Mouse (Mus musculus) intestine, embryonic 16.5 days (tissue): ENCODE data around the gene Arrdc5. TPM values are rescaled to one million over a fixed set of nuclear protein-coding genes. Genes with fewer than 3 reads are reported as not detected.

Experiments used
- ATAC-seq: fragments of 200-750 bp; cut with Nextera tagmentation; 2 replicates; pipeline ENCODE4 v1.8.0; 2017; ENCODE audit warnings: moderate TSS enrichment, moderate library complexity
- H3K27ac ChIP-seq: fragments of 300-500 bp; sonication (generic); 2 replicates; pipeline ENCODE4 v1.5.1; 2014; ENCODE audit warnings: mild to moderate bottlenecking, low read length
- H3K27me3 ChIP-seq: fragments of 300-500 bp; sonication (generic); replicated peaks from 2 replicates; pipeline ENCODE4 v1.6.1; 2014; ENCODE audit warnings: low read length, control low read depth, mixed read lengths; ENCODE audit not compliant: control insufficient read depth, insufficient read depth
- H3K36me3 ChIP-seq: fragments of 300-500 bp; sonication (generic); 2 replicates; pipeline ENCODE4 v1.6.1; 2014; ENCODE audit warnings: low read length, control low read depth; ENCODE audit not compliant: control insufficient read depth, insufficient read depth
- H3K4me1 ChIP-seq: fragments of 300-500 bp; sonication (generic); 2 replicates; pipeline ENCODE4 v1.6.1; 2014; ENCODE audit warnings: low read length, control low read depth, mixed read lengths; ENCODE audit not compliant: control insufficient read depth, insufficient read depth
- H3K4me2 ChIP-seq: fragments of 300-500 bp; sonication (generic); 2 replicates; pipeline ENCODE4 v1.6.1; 2014; ENCODE audit warnings: low read depth, low read length, control low read depth
- H3K4me3 ChIP-seq: fragments of 300-500 bp; sonication (generic); 2 replicates; pipeline ENCODE4 v1.5.1; 2014; ENCODE audit warnings: mild to moderate bottlenecking, low read length
- H3K9ac ChIP-seq: fragments of 300-500 bp; sonication (generic); 2 replicates; pipeline ENCODE4 v1.6.1; 2014; ENCODE audit warnings: low read depth, low read length
- H3K9me3 ChIP-seq: fragments of 300-500 bp; sonication (generic); 2 replicates; pipeline ENCODE4 v1.6.1; 2016; ENCODE audit warnings: low read length, control low read depth; ENCODE audit not compliant: control insufficient read depth
- WGBS: fragments of 180-500 bp; shearing (Covaris S2); extraction: QIAGEN DNeasy Blood & Tissue Kit; methylation state at CpG from one replicate; pipeline ENCODE4 v1.1.7; 2014; 5-methylcytosine and 5-hydroxymethylcytosine counted together
- polyA plus RNA-seq: library from polyadenylated mRNA; unstranded; fragments of >200 nt; fragmentation: Nextera tagmentation; extraction: Ambion mirVana; gene quantifications from 2 replicates; pipeline ENCODE4 v1.2.1, GENCODE M21; 2015

Gene Arrdc5
- polyA plus RNA-seq, 1 experiment from 2014 or later: not detected

- Histone ChIP-seq H3K27me3 (no peaks in the 10 kb centered on the region), H3K9me3 (no peaks in the 10 kb centered on the region), H3K4me3 (no peak overlapping the region), H3K4me2 (no peak overlapping the region), H3K9ac (no peak overlapping the region), H3K4me1 (peaks cover 11% of the 10 kb centered on the region), H3K27ac (no peak overlapping the region), H3K36me3 (no peaks in the 10 kb centered on the region)
- 77% methylated on average over 1 of the region's 1 CpGs for WGBS
- ATAC-seq: no peak
Measured at GRCm38 (mm10) chr17:56293291-56293690, 6.8 kb downstream of the Arrdc5 start.

GRCm38 (mm10) chr17:56292531-56293222, 7.4 kb downstream of the Arrdc5 start, which contains the start of gene Plin3:
Gene Plin3, minus strand, starts transcription at chr17:56292873.
- 89% methylated on average over 4 of the region's 4 CpGs for WGBS
- peaks cover 17% of the 10 kb centered on the region for H3K4me1 ChIP-seq
- H3K4me3 ChIP-seq: no peak within 1 kb of the TSS
- no peaks in the 10 kb centered on the region for H3K27me3 ChIP-seq
- peak within 1 kb of the TSS; percentile 70 for H3K9ac ChIP-seq
- H3K4me2 ChIP-seq: 0 out of 2 replicates have a peak within 1 kb of the TSS, but pooled peaks have one; percentile 83
- H3K36me3 ChIP-seq: no peaks in the 10 kb centered on the region
- ATAC-seq: no peak
- H3K9me3 ChIP-seq: no peaks in the 10 kb centered on the region
- H3K27ac ChIP-seq: peak within 1 kb of the TSS; percentile 93; the same call in 1 of the 2 replicates

GRCm38 (mm10) chr17:56291826-56292475, 8.1 kb downstream of the Arrdc5 start:
- no peak for ATAC-seq
- no peak overlapping the region for H3K4me3 ChIP-seq
- H3K27me3 ChIP-seq: no peaks in the 10 kb centered on the region
- H3K36me3 ChIP-seq: no peaks in the 10 kb centered on the region
- H3K9me3 ChIP-seq: no peaks in the 10 kb centered on the region
- H3K27ac ChIP-seq: peak overlapping the region; percentile 93
- H3K9ac ChIP-seq: peak overlapping the region; percentile 70
- H3K4me2 ChIP-seq: peak overlapping the region; percentile 83; the same call in 1 of the 2 replicates
- WGBS: 82% methylated on average over 7 of the region's 7 CpGs
- H3K4me1 ChIP-seq: peaks cover 21% of the 10 kb centered on the region

- Histone ChIP-seq H3K4me2 (peak overlapping the region; percentile 83), H3K4me1 (peaks cover 21% of the 10 kb centered on the region), H3K27me3 (no peaks in the 10 kb centered on the region), H3K4me3 (peak overlapping the region; percentile 62), H3K9me3 (no peaks in the 10 kb centered on the region), H3K27ac (peak overlapping the region; percentile 93), H3K9ac (peak overlapping the region; percentile 76), H3K36me3 (peaks cover 7% of the 10 kb centered on the region)
- ATAC-seq: peak; percentile 89
- WGBS: under 1% methylated on average over 16 of the region's 16 CpGs
Measured at GRCm38 (mm10) chr17:56291171-56291511, 8.9 kb downstream of the Arrdc5 start.

GRCm38 (mm10) chr17:56290388-56291170, 9.5 kb downstream of the Arrdc5 start:
- Histone ChIP-seq H3K4me2 (peak overlapping the region; percentile 83), H3K27ac (peak overlapping the region; percentile 93), H3K36me3 (peaks cover 12% of the 10 kb centered on the region), H3K4me1 (peaks cover 21% of the 10 kb centered on the region), H3K4me3 (peak overlapping the region; percentile 62), H3K9ac (peak overlapping the region; percentile 76), H3K27me3 (no peaks in the 10 kb centered on the region), H3K9me3 (no peaks in the 10 kb centered on the region)
- peak; percentile 84 for ATAC-seq
- WGBS: 3% methylated on average over 17 of the region's 17 CpGs

- peak overlapping the region; percentile 93 for H3K27ac ChIP-seq
- ATAC-seq: peak; percentile 25
- H3K4me3 ChIP-seq: peak overlapping the region; percentile 62
- peaks cover 17% of the 10 kb centered on the region for H3K36me3 ChIP-seq
- no peaks in the 10 kb centered on the region for H3K9me3 ChIP-seq
- H3K4me1 ChIP-seq: peaks cover 21% of the 10 kb centered on the region
- H3K9ac ChIP-seq: peak overlapping the region; percentile 76
- H3K27me3 ChIP-seq: no peaks in the 10 kb centered on the region
- 3% methylated on average over 23 of the region's 23 CpGs for WGBS
- H3K4me2 ChIP-seq: peak overlapping the region; percentile 83
Measured at GRCm38 (mm10) chr17:56289371-56290331, 10.4 kb downstream of the Arrdc5 start.

- ATAC-seq: no peak
- Histone ChIP-seq H3K4me1 (peaks cover 21% of the 10 kb centered on the region), H3K4me3 (peak overlapping the region; percentile 62), H3K9ac (peak overlapping the region; percentile 76), H3K27ac (peak overlapping the region; percentile 93), H3K4me2 (peak overlapping the region; percentile 83), H3K36me3 (peaks cover 21% of the 10 kb centered on the region), H3K27me3 (no peaks in the 10 kb centered on the region), H3K9me3 (no peaks in the 10 kb centered on the region)
- 36% methylated on average over 3 of the region's 3 CpGs for WGBS
Measured at GRCm38 (mm10) chr17:56288866-56289265, 11.2 kb downstream of the Arrdc5 start.

GRCm38 (mm10) chr17:56287830-56288229, 12.3 kb downstream of the Arrdc5 start:
- Histone ChIP-seq H3K36me3 (peaks cover 28% of the 10 kb centered on the region), H3K9me3 (no peaks in the 10 kb centered on the region), H3K4me2 (peak overlapping the region; percentile 83), H3K4me3 (peak overlapping the region; percentile 62), H3K27me3 (no peaks in the 10 kb centered on the region), H3K27ac (peak overlapping the region; percentile 93), H3K4me1 (peaks cover 21% of the 10 kb centered on the region), H3K9ac (peak overlapping the region; percentile 63)
- 24% methylated on average over 3 of the region's 3 CpGs for WGBS
- ATAC-seq: peak; percentile 67
